Comparison of ENCODE assay signal across 7 mouse cellular contexts in genomic region chr9:24695700-24696404, GRCm38 (mm10). TPM values are rescaled to one million over a fixed set of nuclear protein-coding genes. Genes with fewer than 3 reads are reported as not detected.
A peak's percentile ranks its signal among the peaks of the same experiment; 100 is the strongest.
DNase-seq lines count a peak whose midpoint lies in the region; ATAC-seq and TF ChIP-seq lines count a peak whose summit lies in the region.

TSS of gene Dpy19l2 (minus strand) at chr9:24696293.

- no peak for TF ChIP-seq CTCF in olfactory bulb, adult 2 months (IDR thresholded peaks at IDR 0.05; ENCODE audit: insufficient read depth, low read depth, low read length)

- no peaks in the 10 kb centered on the region for H3K9me3 ChIP-seq in hindbrain, embryonic 11.5 days (ENCODE audit: control insufficient read depth, low read length)
- H3K9me3 ChIP-seq in limb, embryonic 14.5 days (ENCODE audit: control insufficient read depth, low read length): no peaks in the 10 kb centered on the region

- 0 out of 2 replicates have a peak, but pooled peaks have one; percentile 19 for ATAC-seq in erythroid progenitor cell, adult 5-6 weeks (replicated peaks; ENCODE audit: low FRiP score, poor library complexity, severe bottlenecking)
- peak; percentile 96 for ATAC-seq in hindbrain, embryonic 11.5 days (ENCODE audit: low FRiP score)
- ATAC-seq in limb, embryonic 14.5 days (ENCODE audit: low FRiP score, low read depth): no peak; the same call in 1 of the 2 replicates

- H3K27ac ChIP-seq in hindbrain, embryonic 11.5 days (ENCODE audit: low read depth, low read length): no peak within 1 kb of the TSS
- no peak within 1 kb of the TSS for H3K27ac ChIP-seq in limb, embryonic 14.5 days (replicated peaks; ENCODE audit: low read depth, low read length)
- no peak within 1 kb of the TSS for H3K27ac ChIP-seq in olfactory bulb, adult 2 months (ENCODE audit: insufficient read depth, low read depth, low read length)

- H3K36me3 ChIP-seq in hindbrain, embryonic 11.5 days (ENCODE audit: control insufficient read depth, insufficient read depth, low read length): no peaks in the 10 kb centered on the region
- H3K36me3 ChIP-seq in limb, embryonic 14.5 days (ENCODE audit: control insufficient read depth, insufficient read depth, low read length): no peaks in the 10 kb centered on the region

- no peaks in the 10 kb centered on the region for H3K27me3 ChIP-seq in hindbrain, embryonic 11.5 days (ENCODE audit: control insufficient read depth, insufficient read depth, low read length)
- H3K27me3 ChIP-seq in limb, embryonic 14.5 days (ENCODE audit: control insufficient read depth, insufficient read depth, low read length): no peaks in the 10 kb centered on the region

- no peaks in the 10 kb centered on the region for H3K4me1 ChIP-seq in hindbrain, embryonic 11.5 days (replicated peaks; ENCODE audit: control insufficient read depth, insufficient read depth, low read length)
- no peaks in the 10 kb centered on the region for H3K4me1 ChIP-seq in limb, embryonic 14.5 days (ENCODE audit: control insufficient read depth, insufficient read depth, low read length)
- peaks cover 8% of the 10 kb centered on the region for H3K4me1 ChIP-seq in olfactory bulb, adult 2 months (ENCODE audit: control insufficient read depth, insufficient read depth, low read length)

- peak within 1 kb of the TSS; percentile 35 for H3K4me3 ChIP-seq in hindbrain, embryonic 11.5 days (ENCODE audit: low read depth, low read length)
- H3K4me3 ChIP-seq in limb, embryonic 14.5 days (replicated peaks; ENCODE audit: low read length): peak within 1 kb of the TSS; percentile 40
- H3K4me3 ChIP-seq in olfactory bulb, adult 2 months (ENCODE audit: insufficient read depth, low read depth, low read length): peak within 1 kb of the TSS; percentile 45

- under 1% methylated on average over 45 of the region's 45 CpGs for WGBS in hindbrain, embryonic 11.5 days
- WGBS in limb, embryonic 14.5 days: under 1% methylated on average over 41 of the region's 45 CpGs
- WGBS in olfactory bulb, adult 2 months: 1% methylated on average over 45 of the region's 45 CpGs

- TF ChIP-seq POLR2A in limb, embryonic 14.5 days (IDR thresholded peaks at IDR 0.05; ENCODE audit: borderline replicate concordance, extremely low read depth, insufficient read depth, insufficient read length): no peak
- no peak for TF ChIP-seq POLR2A in olfactory bulb, adult 2 months (IDR thresholded peaks at IDR 0.05; ENCODE audit: insufficient read depth, low read depth, low read length)

- peak within 1 kb of the TSS; percentile 77 for H3K4me2 ChIP-seq in hindbrain, embryonic 11.5 days (replicated peaks; ENCODE audit: low read depth, low read length)
- H3K4me2 ChIP-seq in limb, embryonic 14.5 days (replicated peaks; ENCODE audit: low read depth, low read length, severe bottlenecking): peak within 1 kb of the TSS; percentile 82

- H3K9ac ChIP-seq in hindbrain, embryonic 11.5 days (ENCODE audit: low read depth, low read length): peak within 1 kb of the TSS; percentile 21
- peak within 1 kb of the TSS; percentile 49 for H3K9ac ChIP-seq in limb, embryonic 14.5 days (ENCODE audit: low read depth, low read length, severe bottlenecking)

- peak; percentile 5 for DNase-seq in thymus, postnatal 4 days
- no peak for DNase-seq in thymus, postnatal 10 days (ENCODE audit: low spot score in 2 of 2)
- peak; percentile 76 for DNase-seq in hindbrain, embryonic 11.5 days (ENCODE audit: low spot score)
- DNase-seq in limb, embryonic 14.5 days (ENCODE audit: low spot score): peak; percentile 25
- no peak for DNase-seq in urinary bladder, postnatal 25 days (ENCODE audit: low spot score)

RNA-seq across cellular contexts. Expression of gene Dpy19l2, which starts in this region (rescaled TPM):
- total RNA-seq in erythroid progenitor cell, adult 5-6 weeks (2015; ENCODE audit: low replicate concordance): not detected in 2 replicates
- total RNA-seq in erythroid progenitor cell, adult 5-6 weeks (2017; ENCODE audit: low replicate concordance): not detected in 2 replicates
- 0.57 and 0.62 TPM in 2 replicates for polyA plus RNA-seq in hindbrain, embryonic 11.5 days (2014; fragmentation: Nextera tagmentation; extraction: Ambion mirVana)
- 0.03 and 0.08 TPM in 2 replicates for polyA plus RNA-seq in limb, embryonic 14.5 days (2012; rRNA removed)
- 0.07 and 0.10 TPM in 2 replicates for polyA plus RNA-seq in limb, embryonic 14.5 days (2014; fragmentation: Nextera tagmentation; extraction: Ambion mirVana)
- polyA plus RNA-seq in olfactory bulb, adult 2 months (2012; ENCODE audit: insufficient read depth, insufficient read length, low replicate concordance, missing spikeins): not detected in 2 replicates

Comparison
In these comparisons a context has a peak if more than half of its experiments do, and no peak if none do; other contexts are left out.
1. Peak in ATAC-seq in erythroid progenitor cell, adult 5-6 weeks; RNA of the gene not detected or under 1 TPM.
2. Peak in DNase-seq, ATAC-seq, H3K4me3 ChIP-seq, H3K9ac ChIP-seq and H3K4me2 ChIP-seq in hindbrain, embryonic 11.5 days; RNA of the gene not detected or under 1 TPM.
3. Peak in DNase-seq, H3K4me3 ChIP-seq, H3K9ac ChIP-seq and H3K4me2 ChIP-seq in limb, embryonic 14.5 days; RNA of the gene not detected or under 1 TPM.